Mouse (Mus musculus) embryonic facial prominence, embryonic 14.5 days (tissue): ENCODE measurements around the gene Arhgef3. TPM values are rescaled to one million over a fixed set of nuclear protein-coding genes. Genes with fewer than 3 reads are reported as not detected.

Source experiments
- ATAC-seq: fragments of 200-750 bp; cut with Nextera tagmentation; 2 replicates; pipeline ENCODE4 v1.8.0; 2017; ENCODE audit warnings: low read depth, moderate number of reproducible peaks, moderate TSS enrichment
- DNase-seq: peaks from one replicate; pipeline ENCODE4 v3.0.0-alpha.2; 2015; ENCODE audit warnings: low spot score
- H3K27ac ChIP-seq: fragments of 300-500 bp; sonication (generic); replicated peaks from 2 replicates; pipeline ENCODE4 v1.5.1; 2014; ENCODE audit warnings: low read depth, mild to moderate bottlenecking, low read length, moderate library complexity
- H3K27me3 ChIP-seq: fragments of 300-500 bp; sonication (generic); replicated peaks from 2 replicates; pipeline ENCODE4 v1.6.1; 2014; ENCODE audit warnings: low read length; ENCODE audit not compliant: control insufficient read depth, insufficient read depth
- H3K36me3 ChIP-seq: fragments of 300-500 bp; sonication (generic); 2 replicates; pipeline ENCODE4 v1.6.1; 2014; ENCODE audit warnings: low read length, mixed read lengths; ENCODE audit not compliant: control insufficient read depth, insufficient read depth
- H3K4me1 ChIP-seq: fragments of 300-500 bp; sonication (generic); 2 replicates; pipeline ENCODE4 v1.6.1; 2014; ENCODE audit warnings: antibody characterized with exemption, low read length; ENCODE audit not compliant: control insufficient read depth, insufficient read depth
- H3K4me2 ChIP-seq: fragments of 300-500 bp; sonication (generic); 2 replicates; pipeline ENCODE4 v1.6.1; 2014; ENCODE audit warnings: low read depth, mild to moderate bottlenecking, low read length, moderate library complexity, mixed read lengths
- H3K4me3 ChIP-seq: fragments of 300-500 bp; sonication (generic); 2 replicates; pipeline ENCODE4 v1.5.1; 2014; ENCODE audit warnings: low read depth, mild to moderate bottlenecking, low read length
- H3K9ac ChIP-seq: fragments of 300-500 bp; sonication (generic); 2 replicates; pipeline ENCODE4 v1.6.1; 2014; ENCODE audit warnings: low read depth, mild to moderate bottlenecking, low read length, moderate library complexity, mixed read lengths
- H3K9me3 ChIP-seq: fragments of 300-500 bp; sonication (generic); 2 replicates; pipeline ENCODE4 v1.6.1; 2016; ENCODE audit warnings: low read length; ENCODE audit not compliant: control insufficient read depth
- WGBS: fragments of 180-500 bp; shearing (Covaris S2); extraction: QIAGEN DNeasy Blood & Tissue Kit; methylation state at CpG from one replicate; pipeline ENCODE4 v1.1.7; 2014; 5-methylcytosine and 5-hydroxymethylcytosine counted together
- polyA plus RNA-seq: library from polyadenylated mRNA; unstranded; fragments of >200 nt; fragmentation: Nextera tagmentation; extraction: Ambion mirVana; gene quantifications from 2 replicates; pipeline ENCODE4 v1.2.1, GENCODE M21; 2014

Gene Arhgef3
- polyA plus RNA-seq, result 14.4 and 15.3 TPM in 2 replicates

DNA sequence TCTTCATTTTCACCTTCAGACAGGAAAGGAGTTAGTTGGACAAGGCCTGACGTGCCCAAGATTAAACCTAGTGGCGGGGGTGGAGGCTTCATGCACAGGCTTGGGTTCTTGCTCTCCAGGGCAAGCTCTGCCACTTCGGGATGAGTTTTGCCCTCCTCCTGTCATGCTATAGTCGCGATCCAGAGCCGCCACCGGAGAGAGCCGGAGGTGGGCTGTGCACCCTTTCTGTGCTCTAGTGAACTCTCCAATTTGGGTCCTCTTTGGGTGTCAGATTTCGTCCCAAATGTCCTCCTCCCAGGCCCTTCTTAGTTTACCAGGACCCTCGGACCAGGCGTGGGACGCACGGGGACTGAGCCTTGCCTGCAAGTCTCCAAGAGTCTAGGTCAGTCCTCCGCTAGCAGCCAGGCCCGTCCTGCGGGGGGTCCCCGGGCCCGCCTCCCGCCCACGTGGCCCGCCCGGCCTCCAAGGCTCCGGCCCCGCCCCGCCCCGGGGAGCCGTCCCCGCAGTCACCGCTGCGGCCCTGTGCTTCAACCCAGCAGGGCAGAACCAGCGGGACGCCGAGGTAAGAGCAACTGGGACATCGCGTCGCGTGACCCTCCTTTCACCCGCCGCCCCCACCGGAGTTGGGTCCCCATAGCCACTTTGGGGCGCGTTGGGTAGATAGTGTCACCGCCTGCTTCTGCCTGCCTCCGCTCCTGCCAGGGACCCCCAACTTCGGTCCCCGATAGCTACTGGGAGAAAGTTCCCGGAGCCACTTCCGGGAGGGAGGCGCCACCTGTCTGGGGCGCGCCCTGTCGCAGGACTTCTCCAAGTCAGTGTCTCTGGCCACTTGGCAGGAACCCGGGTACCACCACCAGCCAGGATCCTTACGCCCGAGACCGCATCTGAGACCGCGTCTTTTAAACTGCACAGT lies at the start of gene Arhgef3:
TSS of gene Arhgef3 (plus strand) at position 538 of the 913 bp plus-strand sequence.
- peak; percentile 77 for ATAC-seq
- 1% methylated on average over 42 of the region's 58 CpGs for WGBS
- peak; percentile 54 for DNase-seq

DNA sequence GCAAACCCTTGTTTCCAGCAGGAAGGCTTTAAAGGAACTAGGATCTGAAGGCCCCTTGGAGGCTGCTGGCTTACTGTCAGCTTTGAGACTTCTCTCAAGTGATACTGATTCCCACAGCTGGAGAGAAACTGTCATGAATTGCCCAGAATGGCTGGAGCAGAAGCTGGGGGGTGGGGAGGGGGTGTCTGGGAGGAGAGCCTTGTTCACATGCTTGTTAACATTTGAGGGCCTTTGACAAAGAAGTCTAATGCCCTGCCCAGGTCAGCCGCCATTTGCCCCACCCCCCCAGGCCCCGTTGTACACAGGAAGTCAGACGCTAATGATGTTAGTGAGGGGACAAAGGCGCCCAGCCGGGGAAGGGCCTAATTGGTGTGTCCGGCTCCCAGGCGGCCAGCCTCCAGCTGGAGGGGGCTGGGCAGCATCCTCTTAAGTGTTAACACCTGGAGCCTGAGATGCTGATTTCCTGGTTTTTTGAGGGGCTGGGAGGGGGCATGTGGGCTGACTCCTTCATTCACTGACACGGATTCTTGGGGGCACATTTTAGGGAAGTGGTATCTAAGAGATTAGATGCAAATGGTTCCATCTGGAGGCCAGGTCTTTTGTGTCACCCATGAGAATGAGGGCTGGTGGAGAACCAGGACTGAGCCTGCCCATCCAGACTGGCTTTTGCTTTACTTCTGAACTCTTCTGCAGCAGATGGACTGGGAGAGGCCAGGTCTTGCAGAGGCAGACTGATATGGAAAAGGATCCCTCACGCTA lies 48.3 kb upstream of the Arhgef3 start:
- Histone ChIP-seq H3K4me2 (peak overlapping the region; percentile 6; the same call in 1 of the 2 replicates), H3K4me3 (no peak overlapping the region), H3K27ac (peak overlapping the region; percentile 78), H3K4me1 (peaks cover 57% of the 10 kb centered on the region), H3K9ac (0 out of 2 replicates have a peak overlapping the region, but pooled peaks have one; percentile 27), H3K9me3 (no peaks in the 10 kb centered on the region), H3K36me3 (no peaks in the 10 kb centered on the region), H3K27me3 (no peaks in the 10 kb centered on the region)
- ATAC-seq (peak; percentile 64; the same call in 1 of the 2 replicates), DNase-seq (peak; percentile 81)
- WGBS, result 17% methylated on average over 9 of the region's 9 CpGs

More for the DNA sequence above, at the start of gene Arhgef3:
- H3K9ac ChIP-seq, result peak within 1 kb of the TSS; percentile 64
- no peak within 1 kb of the TSS for H3K27ac ChIP-seq
- H3K4me3 ChIP-seq, result peak within 1 kb of the TSS; percentile 59
- 0 out of 2 replicates have a peak, but pooled peaks cover 11% of the 10 kb centered on the region for H3K27me3 ChIP-seq
- H3K9me3 ChIP-seq, result no peaks in the 10 kb centered on the region
- H3K4me2 ChIP-seq, result peak within 1 kb of the TSS; percentile 97
- H3K4me1 ChIP-seq, result 0 out of 2 replicates have a peak, but pooled peaks cover 5% of the 10 kb centered on the region
- H3K36me3 ChIP-seq, result no peaks in the 10 kb centered on the region

- peak; percentile 88 for DNase-seq
- peak; percentile 58; the same call in 1 of the 2 replicates for ATAC-seq
- 0 out of 2 replicates have a peak overlapping the region, but pooled peaks have one; percentile 0 for H3K4me2 ChIP-seq
- H3K27ac ChIP-seq, result peak overlapping the region; percentile 76
- H3K9ac ChIP-seq, result no peak overlapping the region
- no peaks in the 10 kb centered on the region for H3K9me3 ChIP-seq
- H3K4me1 ChIP-seq, result peaks cover 65% of the 10 kb centered on the region
- H3K36me3 ChIP-seq, result no peaks in the 10 kb centered on the region
- no peaks in the 10 kb centered on the region for H3K27me3 ChIP-seq
- WGBS, result 17% methylated on average over 6 of the region's 6 CpGs
- no peak overlapping the region for H3K4me3 ChIP-seq
Measured at GRCm38 (mm10) chr14:27067866-27068271, 46.8 kb upstream of the Arhgef3 start.

DNA sequence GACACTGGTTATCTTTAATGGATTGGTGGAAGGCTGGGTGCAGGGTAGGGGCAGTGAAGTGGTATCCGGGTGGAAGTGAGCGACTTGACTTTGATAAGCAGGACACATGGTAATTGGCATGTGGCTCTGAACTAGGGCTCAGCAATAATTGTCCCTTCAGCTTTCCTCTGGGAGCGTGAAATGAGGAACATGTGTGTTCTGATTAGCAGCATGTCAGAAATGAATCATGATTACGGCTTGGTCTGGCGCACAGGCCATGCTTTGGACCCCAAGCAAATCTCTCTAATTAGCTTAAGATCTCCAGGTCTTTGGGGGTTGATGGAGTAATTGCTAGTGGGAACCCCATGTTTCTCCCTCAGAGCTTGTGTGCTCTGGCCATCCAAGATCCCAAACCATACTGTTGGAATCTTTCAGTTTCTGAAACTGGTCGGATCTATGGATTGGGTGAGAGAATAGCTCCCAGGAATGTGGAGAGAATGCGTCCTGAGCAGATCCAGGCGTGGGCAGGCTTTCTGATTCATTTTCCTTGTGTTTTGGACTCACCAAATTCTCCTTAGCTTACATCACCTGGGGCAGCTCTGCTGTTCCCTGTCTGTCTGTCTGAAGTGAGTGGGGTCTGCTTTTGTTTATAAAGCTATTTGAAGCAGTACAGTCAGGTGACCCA lies 45.1 kb upstream of the Arhgef3 start:
- 15% methylated on average over 8 of the region's 8 CpGs for WGBS
- peak overlapping the region; percentile 25; the same call in 1 of the 2 replicates for H3K4me2 ChIP-seq
- H3K36me3 ChIP-seq, result no peaks in the 10 kb centered on the region
- peaks cover 81% of the 10 kb centered on the region for H3K4me1 ChIP-seq
- DNase-seq (peak; percentile 61), ATAC-seq (0 out of 2 replicates have a peak, but pooled peaks have one; percentile 0)
- no peaks in the 10 kb centered on the region for H3K27me3 ChIP-seq
- no peaks in the 10 kb centered on the region for H3K9me3 ChIP-seq
- peak overlapping the region; percentile 36 for H3K27ac ChIP-seq
- no peak overlapping the region for H3K4me3 ChIP-seq
- no peak overlapping the region for H3K9ac ChIP-seq

DNA sequence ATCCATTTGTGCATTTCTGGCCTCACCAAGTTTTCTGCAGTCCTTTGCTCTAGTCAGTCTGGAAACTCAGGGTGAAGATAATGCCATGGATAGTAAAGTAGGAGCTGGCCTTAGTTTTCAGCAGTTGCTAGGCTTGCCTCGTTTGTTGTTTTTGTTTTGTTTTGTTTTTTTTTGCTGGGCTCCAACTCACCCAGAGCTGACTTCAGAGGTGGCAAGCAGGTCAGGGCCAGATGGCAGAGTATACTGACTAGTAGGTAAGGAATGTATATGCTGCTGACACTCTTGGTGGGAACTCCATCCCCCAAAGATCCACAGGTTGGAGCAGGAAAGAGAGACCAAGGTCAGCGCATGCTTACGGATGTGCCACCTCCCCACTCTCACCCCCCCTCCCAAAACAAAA lies 44.6 kb upstream of the Arhgef3 start:
- WGBS, result 21% methylated on average over 3 of the region's 3 CpGs
- H3K9me3 ChIP-seq, result no peaks in the 10 kb centered on the region
- peak overlapping the region; percentile 36 for H3K27ac ChIP-seq

DNA sequence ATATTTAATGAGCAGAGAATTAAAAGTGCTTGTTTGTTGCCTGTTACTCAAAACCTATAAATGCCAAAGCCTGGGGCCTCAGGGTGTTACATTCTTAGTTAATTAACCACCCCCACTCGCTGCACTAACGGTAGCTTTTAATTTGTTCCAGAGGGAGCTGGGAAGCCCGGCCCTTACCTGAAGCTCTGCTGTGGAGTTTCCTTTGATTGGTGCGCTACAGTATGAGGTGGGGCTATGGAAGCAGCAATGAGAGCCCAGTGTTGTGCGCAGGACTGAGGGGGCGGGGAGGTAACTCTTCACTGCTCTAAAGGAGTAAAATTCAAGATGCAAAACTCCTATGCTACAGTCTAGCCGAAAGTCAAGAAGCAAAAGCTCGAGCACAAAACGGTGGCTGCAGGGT lies 43.9 kb upstream of the Arhgef3 start:
- H3K36me3 ChIP-seq, result no peaks in the 10 kb centered on the region
- peak overlapping the region; percentile 9 for H3K9ac ChIP-seq
- peak overlapping the region; percentile 36 for H3K27ac ChIP-seq
- peak; percentile 66; the same call in 1 of the 2 replicates for ATAC-seq
- H3K9me3 ChIP-seq, result no peaks in the 10 kb centered on the region
- H3K4me3 ChIP-seq, result no peak overlapping the region
- peak; percentile 76 for DNase-seq
- no peaks in the 10 kb centered on the region for H3K27me3 ChIP-seq
- peaks cover 90% of the 10 kb centered on the region for H3K4me1 ChIP-seq
- WGBS, result 18% methylated on average over 9 of the region's 9 CpGs
- peak overlapping the region; percentile 11; the same call in 1 of the 2 replicates for H3K4me2 ChIP-seq

More for the DNA sequence above, 44.6 kb upstream of the Arhgef3 start:
- Histone ChIP-seq H3K36me3 (no peaks in the 10 kb centered on the region), H3K4me1 (peaks cover 87% of the 10 kb centered on the region), H3K27me3 (no peaks in the 10 kb centered on the region), H3K4me3 (no peak overlapping the region), H3K4me2 (no peak overlapping the region), H3K9ac (no peak overlapping the region)
- ATAC-seq (no peak), DNase-seq (no peak)

- DNase-seq (peak; percentile 68), ATAC-seq (peak; percentile 11; the same call in 1 of the 2 replicates)
- peaks cover 87% of the 10 kb centered on the region for H3K4me1 ChIP-seq
- no peaks in the 10 kb centered on the region for H3K27me3 ChIP-seq
- H3K4me2 ChIP-seq, result no peak overlapping the region
- no peak overlapping the region for H3K27ac ChIP-seq
- no peaks in the 10 kb centered on the region for H3K9me3 ChIP-seq
- no peaks in the 10 kb centered on the region for H3K36me3 ChIP-seq
- 6% methylated on average over 3 of the region's 3 CpGs for WGBS
- H3K4me3 ChIP-seq, result no peak overlapping the region
- H3K9ac ChIP-seq, result no peak overlapping the region
Measured at GRCm38 (mm10) chr14:27071985-27072384, 42.7 kb upstream of the Arhgef3 start.

GRCm38 (mm10) chr14:27075084-27075483 lies 39.6 kb upstream of the Arhgef3 start:
- Histone ChIP-seq H3K9ac (no peak overlapping the region), H3K4me3 (no peak overlapping the region), H3K4me1 (peaks cover 65% of the 10 kb centered on the region), H3K9me3 (no peaks in the 10 kb centered on the region), H3K27ac (peak overlapping the region; percentile 25), H3K27me3 (no peaks in the 10 kb centered on the region), H3K4me2 (peak overlapping the region; percentile 2), H3K36me3 (no peaks in the 10 kb centered on the region)
- DNase-seq (peak; percentile 85), ATAC-seq (no peak)
- 25% methylated on average over 6 of the region's 6 CpGs for WGBS
